Mouse (Mus musculus) midbrain, embryonic 16.5 days (tissue): ENCODE results near the gene Pde10a. TPM values are rescaled to one million over a fixed set of nuclear protein-coding genes. Genes with fewer than 3 reads are reported as not detected.

Experiments
- ATAC-seq: fragments of 200-750 bp; cut with Nextera tagmentation; 2 replicates; pipeline ENCODE4 v1.8.0; 2017; ENCODE audit warnings: moderate TSS enrichment
- H3K27ac ChIP-seq: fragments of 300-500 bp; sonication (generic); 2 replicates; pipeline ENCODE4 v1.5.1; 2014; ENCODE audit warnings: mild to moderate bottlenecking, low read length, mixed read lengths
- H3K27me3 ChIP-seq: fragments of 300-500 bp; sonication (generic); 2 replicates; pipeline ENCODE4 v1.6.1; 2014; ENCODE audit warnings: low read depth, low read length, mixed read lengths; ENCODE audit not compliant: control insufficient read depth, insufficient read depth
- H3K36me3 ChIP-seq: fragments of 300-500 bp; sonication (generic); 2 replicates; pipeline ENCODE4 v1.6.1; 2014; ENCODE audit warnings: mild to moderate bottlenecking, low read length, moderate library complexity, mixed read lengths; ENCODE audit not compliant: control insufficient read depth, insufficient read depth
- H3K4me1 ChIP-seq: fragments of 300-500 bp; sonication (generic); 2 replicates; pipeline ENCODE4 v1.6.1; 2014; ENCODE audit warnings: mild to moderate bottlenecking, low read length, mixed read lengths; ENCODE audit not compliant: control insufficient read depth, insufficient read depth
- H3K4me2 ChIP-seq: fragments of 300-500 bp; sonication (generic); 2 replicates; pipeline ENCODE4 v1.6.1; 2014; ENCODE audit warnings: mild to moderate bottlenecking, low read length, mixed read lengths
- H3K4me3 ChIP-seq: fragments of 300-500 bp; sonication (generic); 2 replicates; pipeline ENCODE4 v1.5.1; 2014; ENCODE audit warnings: low read depth, mild to moderate bottlenecking, low read length, moderate library complexity, mixed read lengths
- H3K9ac ChIP-seq: fragments of 300-500 bp; sonication (generic); 2 replicates; pipeline ENCODE4 v1.6.1; 2014; ENCODE audit warnings: low read depth, low read length, mixed read lengths
- H3K9me3 ChIP-seq: fragments of 300-500 bp; sonication (generic); replicated peaks from 2 replicates; pipeline ENCODE4 v1.6.1; 2014; ENCODE audit warnings: mild to moderate bottlenecking, low read length, mixed read lengths; ENCODE audit not compliant: control insufficient read depth, poor library complexity, severe bottlenecking
- WGBS: fragments of 180-500 bp; shearing (Covaris S2); extraction: QIAGEN DNeasy Blood & Tissue Kit; methylation state at CpG from one replicate; pipeline ENCODE4 v1.1.7; 2014; 5-methylcytosine and 5-hydroxymethylcytosine counted together
- polyA plus RNA-seq: library from polyadenylated mRNA; unstranded; fragments of >200 nt; fragmentation: Nextera tagmentation; extraction: Ambion mirVana; gene quantifications from 2 replicates; pipeline ENCODE4 v1.2.1, GENCODE M21; 2015

Gene Pde10a
- polyA plus RNA-seq, 1 experiment from 2014 or later = 14.3 TPM

DNA sequence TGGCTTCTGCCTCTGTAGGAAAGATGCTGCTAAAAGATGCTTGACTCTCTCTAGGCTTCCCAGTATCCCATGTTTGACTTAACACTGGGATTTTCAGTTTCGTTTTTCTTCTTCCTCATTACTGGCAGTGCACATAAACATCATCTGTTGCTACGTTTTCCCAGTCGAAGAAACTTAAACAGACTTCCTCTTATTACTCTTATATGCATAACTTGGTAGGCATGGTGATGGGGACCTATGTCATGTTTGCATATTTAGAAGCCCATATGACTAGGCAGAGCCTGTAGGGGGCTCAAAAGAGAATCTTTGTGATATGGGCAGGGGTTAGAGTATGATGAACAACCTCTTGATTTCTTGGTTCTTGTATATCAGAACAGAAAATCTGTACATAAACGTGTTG is 224.3 kb downstream of the Pde10a start:
- H3K27me3 ChIP-seq = no peaks in the 10 kb centered on the region
- no peak overlapping the region for H3K4me3 ChIP-seq
- H3K9me3 ChIP-seq = no peaks in the 10 kb centered on the region
- no peaks in the 10 kb centered on the region for H3K36me3 ChIP-seq
- no peak overlapping the region for H3K27ac ChIP-seq
- H3K4me2 ChIP-seq = no peak overlapping the region
- ATAC-seq = no peak
- H3K4me1 ChIP-seq = no peaks in the 10 kb centered on the region
- H3K9ac ChIP-seq = no peak overlapping the region
- WGBS = 80% methylated on average over 4 of the region's 4 CpGs

DNA sequence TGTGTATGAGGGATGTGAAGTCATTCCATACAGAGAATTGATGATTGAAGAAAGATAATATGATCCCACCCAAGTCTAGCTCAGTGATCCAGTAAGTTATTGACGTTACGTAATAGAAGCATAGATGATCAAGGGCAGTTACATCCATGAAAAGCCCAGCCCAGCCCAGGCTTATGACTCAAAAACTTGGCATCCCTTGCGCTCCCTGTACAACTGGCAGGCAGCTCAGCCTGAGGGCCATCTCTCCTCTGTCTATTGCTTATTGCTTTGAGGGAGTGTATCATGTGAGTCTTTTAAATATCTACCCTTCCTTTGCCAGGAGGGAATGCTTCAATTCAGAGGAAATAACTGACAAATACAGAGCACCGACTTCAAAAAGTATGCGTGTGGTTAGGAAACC is 232.4 kb downstream of the Pde10a start:
- Histone ChIP-seq H3K36me3 (no peaks in the 10 kb centered on the region), H3K4me1 (no peaks in the 10 kb centered on the region), H3K4me3 (no peak overlapping the region), H3K9ac (no peak overlapping the region), H3K4me2 (no peak overlapping the region), H3K27me3 (no peaks in the 10 kb centered on the region), H3K27ac (no peak overlapping the region), H3K9me3 (no peaks in the 10 kb centered on the region)
- WGBS = 95% methylated on average over 5 of the region's 5 CpGs
- no peak for ATAC-seq

DNA sequence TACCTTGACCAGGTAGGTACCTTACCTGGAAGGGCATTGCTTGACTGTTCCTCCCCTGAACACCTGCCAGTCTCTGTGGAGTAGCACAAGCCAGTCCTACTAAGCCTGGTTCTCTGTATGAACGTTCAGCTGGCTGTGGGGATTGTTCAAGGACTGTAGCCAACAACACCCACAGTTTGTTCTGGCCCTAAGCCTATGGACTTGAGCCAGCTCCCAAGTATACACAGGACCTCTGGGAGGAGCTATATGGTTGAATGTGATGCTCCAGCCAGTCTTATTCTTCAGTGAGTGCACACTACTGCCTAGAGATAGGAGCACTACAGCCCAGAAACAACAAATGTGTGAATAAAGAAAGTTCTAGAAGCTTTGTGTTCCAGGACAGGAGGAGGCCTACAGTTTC is 238.1 kb downstream of the Pde10a start:
- H3K4me1 ChIP-seq = no peaks in the 10 kb centered on the region
- no peak overlapping the region for H3K27ac ChIP-seq
- ATAC-seq = no peak
- WGBS = 37% methylated on average over 1 of the region's 1 CpGs
- H3K4me3 ChIP-seq = no peak overlapping the region
- H3K9me3 ChIP-seq = no peaks in the 10 kb centered on the region
- no peak overlapping the region for H3K9ac ChIP-seq
- H3K4me2 ChIP-seq = no peak overlapping the region
- H3K27me3 ChIP-seq = no peaks in the 10 kb centered on the region
- no peaks in the 10 kb centered on the region for H3K36me3 ChIP-seq

DNA sequence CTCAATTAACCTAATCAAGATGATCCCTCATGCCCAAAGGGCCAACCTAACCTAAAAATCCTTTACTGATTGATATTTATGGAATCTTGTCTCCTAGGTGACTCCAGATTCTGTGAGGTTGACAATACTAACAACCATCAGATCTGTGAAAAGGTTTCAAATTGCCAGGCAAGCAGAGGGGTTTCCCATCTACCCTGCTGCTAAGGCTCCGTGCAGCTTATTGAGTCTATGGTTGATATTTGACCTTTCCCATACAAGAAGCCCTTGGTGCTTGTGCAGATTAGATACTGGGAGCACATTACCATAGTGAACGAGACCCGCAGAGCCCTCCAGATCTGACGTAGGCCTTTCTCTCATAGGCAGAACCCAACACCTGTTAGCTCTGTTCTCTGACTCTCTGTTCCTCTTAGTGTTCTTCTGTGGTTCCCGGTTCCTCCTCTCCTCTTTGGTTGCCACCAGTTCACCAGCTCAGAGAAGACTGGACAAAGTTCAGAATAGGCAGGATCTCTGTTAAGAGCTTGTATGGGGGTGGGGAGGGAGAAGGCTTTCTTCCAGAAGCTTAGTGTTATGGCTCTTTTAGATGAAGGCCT is 240.9 kb downstream of the Pde10a start:
- Histone ChIP-seq H3K9me3 (no peaks in the 10 kb centered on the region; the same call in 1 of the 2 replicates), H3K27ac (no peak overlapping the region), H3K27me3 (no peaks in the 10 kb centered on the region), H3K9ac (no peak overlapping the region), H3K4me1 (no peaks in the 10 kb centered on the region), H3K4me2 (no peak overlapping the region), H3K36me3 (no peaks in the 10 kb centered on the region), H3K4me3 (no peak overlapping the region)
- 82% methylated on average over 5 of the region's 5 CpGs for WGBS
- ATAC-seq = no peak

DNA sequence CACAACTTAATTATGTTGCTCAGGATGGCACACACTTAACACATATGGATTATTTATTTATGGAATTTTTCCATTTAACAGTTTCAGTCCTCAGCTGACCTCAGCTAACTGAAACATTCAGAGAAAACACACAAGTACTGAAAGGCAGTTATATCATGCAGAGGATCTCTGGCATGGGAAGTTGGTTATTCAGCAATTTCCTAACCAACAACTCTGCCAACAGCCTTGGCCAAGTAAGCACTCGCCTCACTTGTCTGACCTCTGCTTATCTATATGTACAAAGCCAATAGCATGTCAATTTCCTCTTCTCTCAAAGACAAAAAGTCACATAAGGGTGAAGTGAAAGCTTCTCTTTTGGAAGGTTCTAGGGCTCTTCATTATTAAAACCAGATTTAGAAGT is 244.0 kb downstream of the Pde10a start:
- H3K4me2 ChIP-seq = no peak overlapping the region
- no peak for ATAC-seq
- no peak overlapping the region for H3K4me3 ChIP-seq
- no peak overlapping the region for H3K9ac ChIP-seq
- H3K27me3 ChIP-seq = no peaks in the 10 kb centered on the region
- H3K36me3 ChIP-seq = no peaks in the 10 kb centered on the region
- no peak overlapping the region for H3K27ac ChIP-seq
- WGBS = 76% methylated on average over 1 of the region's 1 CpGs
- no peaks in the 10 kb centered on the region for H3K4me1 ChIP-seq
- no peaks in the 10 kb centered on the region; the same call in 1 of the 2 replicates for H3K9me3 ChIP-seq

DNA sequence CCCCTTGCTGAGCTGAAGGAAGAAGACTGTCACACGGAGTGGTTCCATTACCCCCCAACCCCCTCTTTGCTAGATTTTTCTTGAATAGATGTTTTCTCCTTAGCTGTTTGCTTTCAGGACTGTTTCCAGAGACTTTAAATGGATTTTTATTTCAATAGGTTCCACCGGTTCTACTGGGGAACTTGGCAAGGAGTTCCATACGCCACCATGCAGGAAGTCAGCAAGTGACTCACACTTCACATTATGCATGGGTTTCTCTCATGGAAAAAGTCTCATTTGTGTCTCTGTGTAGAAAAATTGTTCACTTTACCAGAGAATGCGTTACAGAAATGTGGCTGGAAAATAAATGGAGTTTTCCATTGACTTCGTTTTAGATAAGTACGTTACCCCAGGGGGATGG is 248.2 kb downstream of the Pde10a start:
- 86% methylated on average over 6 of the region's 6 CpGs for WGBS
- H3K27me3 ChIP-seq = no peaks in the 10 kb centered on the region
- no peak for ATAC-seq
- no peaks in the 10 kb centered on the region for H3K4me1 ChIP-seq
- no peaks in the 10 kb centered on the region; the same call in 1 of the 2 replicates for H3K9me3 ChIP-seq
- no peaks in the 10 kb centered on the region for H3K36me3 ChIP-seq
- no peak overlapping the region for H3K4me2 ChIP-seq
- H3K4me3 ChIP-seq = no peak overlapping the region
- no peak overlapping the region for H3K27ac ChIP-seq
- H3K9ac ChIP-seq = no peak overlapping the region

DNA sequence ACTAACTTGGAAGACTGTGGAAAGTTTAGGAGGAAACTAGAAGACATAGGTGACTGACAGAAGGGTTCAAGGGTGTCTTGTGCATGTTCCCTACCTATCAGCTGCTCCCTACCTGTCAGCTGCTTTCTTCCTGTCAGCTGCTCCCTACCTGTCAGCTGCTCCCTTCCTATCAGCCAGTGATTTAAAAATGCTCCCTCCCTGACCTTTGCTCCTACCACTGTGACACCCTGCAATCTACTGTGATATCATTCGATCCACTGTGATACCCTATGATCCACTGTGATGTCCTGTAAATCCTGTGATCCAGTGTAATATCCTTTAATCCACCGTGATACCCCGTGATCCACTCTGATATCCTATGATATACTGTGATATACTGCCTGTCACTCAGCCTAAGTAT is 249.1 kb downstream of the Pde10a start:
- Histone ChIP-seq H3K27ac (no peak overlapping the region), H3K4me2 (no peak overlapping the region), H3K4me3 (no peak overlapping the region), H3K36me3 (no peaks in the 10 kb centered on the region), H3K9ac (no peak overlapping the region), H3K4me1 (no peaks in the 10 kb centered on the region), H3K9me3 (no peaks in the 10 kb centered on the region; the same call in 1 of the 2 replicates), H3K27me3 (no peaks in the 10 kb centered on the region)
- no peak for ATAC-seq
- WGBS = 83% methylated on average over 3 of the region's 3 CpGs

DNA sequence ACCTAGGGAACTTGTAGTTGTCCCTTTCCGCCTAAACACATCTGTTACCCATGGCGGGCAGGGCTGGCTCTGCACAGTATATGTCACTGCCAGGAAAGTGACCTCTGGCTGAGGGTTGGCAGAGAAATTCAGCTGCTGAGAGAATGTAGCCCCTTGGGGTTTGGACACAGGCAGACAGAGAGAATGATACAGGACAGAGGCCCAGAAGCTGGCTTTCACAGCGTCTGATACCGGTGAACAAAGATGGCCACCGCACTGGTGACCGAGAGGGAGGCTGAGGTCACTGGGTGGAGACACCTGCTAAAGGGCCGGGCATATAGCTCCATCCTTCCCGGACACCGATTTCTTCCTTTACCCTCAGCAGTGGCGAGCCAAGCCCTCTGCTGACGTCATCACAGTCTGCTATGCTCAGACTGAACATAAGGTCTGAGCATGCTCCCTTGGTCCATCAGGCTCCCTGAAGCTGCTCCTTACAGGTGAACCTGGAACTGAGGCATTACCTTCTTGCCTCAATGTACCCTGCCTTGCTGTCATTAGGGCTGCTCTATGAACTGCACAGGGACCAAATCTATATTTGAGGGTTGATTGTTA is 250.5 kb downstream of the Pde10a start:
- WGBS = 83% methylated on average over 11 of the region's 11 CpGs
- ATAC-seq = no peak

DNA sequence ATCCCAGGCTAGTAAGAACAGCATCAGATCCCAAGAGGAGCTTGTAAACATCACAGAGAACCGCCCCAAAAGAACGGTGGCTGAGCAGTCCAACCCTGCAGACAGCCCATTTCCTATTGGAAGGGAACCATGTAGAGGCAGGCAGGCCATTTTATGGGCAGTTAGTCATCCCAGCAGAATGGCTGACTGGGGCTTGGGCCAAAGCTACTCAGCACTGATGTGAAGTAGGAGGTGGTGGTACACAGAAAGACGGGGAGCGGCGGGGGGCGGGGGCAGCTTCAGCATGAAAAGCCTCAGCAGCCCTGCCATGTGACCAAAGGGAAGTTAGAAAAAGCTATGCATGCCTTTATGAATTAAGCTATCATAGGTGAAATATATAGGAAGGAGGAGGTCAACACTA is 252.5 kb downstream of the Pde10a start:
- Histone ChIP-seq H3K27me3 (no peaks in the 10 kb centered on the region), H3K4me1 (no peaks in the 10 kb centered on the region), H3K4me3 (no peak overlapping the region), H3K36me3 (no peaks in the 10 kb centered on the region), H3K9me3 (no peaks in the 10 kb centered on the region), H3K9ac (no peak overlapping the region), H3K4me2 (no peak overlapping the region), H3K27ac (no peak overlapping the region)
- WGBS = 93% methylated on average over 6 of the region's 6 CpGs
- ATAC-seq = no peak

More for the DNA sequence above, 250.5 kb downstream of the Pde10a start:
- Histone ChIP-seq H3K4me1 (no peaks in the 10 kb centered on the region), H3K4me2 (no peak overlapping the region), H3K27me3 (no peaks in the 10 kb centered on the region), H3K9me3 (no peaks in the 10 kb centered on the region), H3K4me3 (no peak overlapping the region), H3K27ac (no peak overlapping the region), H3K36me3 (no peaks in the 10 kb centered on the region), H3K9ac (no peak overlapping the region)
